Mouse (Mus musculus) layer of hippocampus, adult 18-20 months (tissue): ENCODE results near the gene Vim. TPM values are rescaled to one million over a fixed set of nuclear protein-coding genes. Genes with fewer than 3 reads are reported as not detected.
A peak's percentile ranks its signal among the peaks of the same experiment; 100 is the strongest.

Experiments
- DNase-seq, 2 experiments: peaks; one replicate each; pipeline ENCODE4 v3.0.0; 2022; ENCODE audit warnings: low spot score in 2 of 2
- long read RNA-seq: library from polyadenylated mRNA; stranded (forward); transcript quantifications from one replicate; pipeline ENCODE4 v2.0.0, GENCODE M21; 2021
- total RNA-seq, 2 experiments: library from RNA; stranded (reverse); gene quantifications; 2 replicates each; pipeline ENCODE4 v1.2.3; 2021

Gene Vim
- 10 to 100 TPM; 58.9 to 60.6 TPM for total RNA-seq
- long read RNA-seq, transcript Vim-201 (9 exons, 2,193 nt) = major isoform, 17 of 17 reads
- long read RNA-seq, partial matches to known transcripts = 0 of 17 reads
- long read RNA-seq, other reads (novel, unspliced or antisense) = 0 of 17 reads

GRCm38 (mm10) chr2:13573408-13574065 is at the start of gene Vim:
Gene Vim (plus strand): TSS chr2:13573927.
- peak in 1 of 2 experiments; percentile 46 for DNase-seq

- no peak for DNase-seq
Observed at GRCm38 (mm10) chr2:13526205-13526604, 47.5 kb upstream of the Vim start.

- DNase-seq = no peak
Observed at GRCm38 (mm10) chr2:13527125-13527524, 46.6 kb upstream of the Vim start.

- DNase-seq = no peak
Observed at GRCm38 (mm10) chr2:13527531-13527930, 46.2 kb upstream of the Vim start.

GRCm38 (mm10) chr2:13529253-13529933 is 44.3 kb upstream of the Vim start:
- DNase-seq = no peak

GRCm38 (mm10) chr2:13530639-13531038 is 43.1 kb upstream of the Vim start:
- no peak for DNase-seq

GRCm38 (mm10) chr2:13536747-13537146 is 37.0 kb upstream of the Vim start:
- no peak for DNase-seq

GRCm38 (mm10) chr2:13537733-13538132 is 36.0 kb upstream of the Vim start:
- DNase-seq = no peak

- no peak for DNase-seq
Observed at GRCm38 (mm10) chr2:13538258-13538657, 35.5 kb upstream of the Vim start.

- DNase-seq = no peak
Observed at GRCm38 (mm10) chr2:13538704-13539377, 34.9 kb upstream of the Vim start.

GRCm38 (mm10) chr2:13539860-13540259 is 33.9 kb upstream of the Vim start:
- no peak for DNase-seq

- DNase-seq = no peak
Observed at GRCm38 (mm10) chr2:13543519-13544124, 30.1 kb upstream of the Vim start.

- DNase-seq = peak; percentile 74 to 81
Observed at GRCm38 (mm10) chr2:13544193-13544824, 29.4 kb upstream of the Vim start, which contains the start of gene Trdmt1. Gene Trdmt1 (minus strand): TSS chr2:13544668.

- DNase-seq = no peak
Observed at GRCm38 (mm10) chr2:13548749-13549148, 25.0 kb upstream of the Vim start.

GRCm38 (mm10) chr2:13553966-13554365 is 19.8 kb upstream of the Vim start:
- no peak for DNase-seq

GRCm38 (mm10) chr2:13556239-13556638 is 17.5 kb upstream of the Vim start:
- DNase-seq = no peak

GRCm38 (mm10) chr2:13557145-13558030 is 16.3 kb upstream of the Vim start:
- no peak for DNase-seq

- DNase-seq = no peak
Observed at GRCm38 (mm10) chr2:13558607-13559262, 15.0 kb upstream of the Vim start.

GRCm38 (mm10) chr2:13559303-13559702 is 14.4 kb upstream of the Vim start:
- no peak for DNase-seq

GRCm38 (mm10) chr2:13559729-13560128 is 14.0 kb upstream of the Vim start:
- no peak for DNase-seq
